Mouse (Mus musculus) left cerebral cortex, adult 18-20 months (tissue): ENCODE results near the gene Mxi1. TPM values are rescaled to one million over a fixed set of nuclear protein-coding genes. Genes with fewer than 3 reads are reported as not detected.

Source experiments
- DNase-seq, 2 experiments: peaks; one replicate each; pipeline ENCODE4 v3.0.0; 2021 to 2022; ENCODE audit warnings: low spot score in 2 of 2, mixed read lengths in 1 of 2
- total RNA-seq, 2 experiments: library from RNA; stranded (reverse); gene quantifications; 2 replicates each; pipeline ENCODE4 v1.2.3; 2021

Mxi1 gene
- total RNA-seq, 2 experiments from 2014 or later: 76.1 to 89.7 TPM

DNA sequence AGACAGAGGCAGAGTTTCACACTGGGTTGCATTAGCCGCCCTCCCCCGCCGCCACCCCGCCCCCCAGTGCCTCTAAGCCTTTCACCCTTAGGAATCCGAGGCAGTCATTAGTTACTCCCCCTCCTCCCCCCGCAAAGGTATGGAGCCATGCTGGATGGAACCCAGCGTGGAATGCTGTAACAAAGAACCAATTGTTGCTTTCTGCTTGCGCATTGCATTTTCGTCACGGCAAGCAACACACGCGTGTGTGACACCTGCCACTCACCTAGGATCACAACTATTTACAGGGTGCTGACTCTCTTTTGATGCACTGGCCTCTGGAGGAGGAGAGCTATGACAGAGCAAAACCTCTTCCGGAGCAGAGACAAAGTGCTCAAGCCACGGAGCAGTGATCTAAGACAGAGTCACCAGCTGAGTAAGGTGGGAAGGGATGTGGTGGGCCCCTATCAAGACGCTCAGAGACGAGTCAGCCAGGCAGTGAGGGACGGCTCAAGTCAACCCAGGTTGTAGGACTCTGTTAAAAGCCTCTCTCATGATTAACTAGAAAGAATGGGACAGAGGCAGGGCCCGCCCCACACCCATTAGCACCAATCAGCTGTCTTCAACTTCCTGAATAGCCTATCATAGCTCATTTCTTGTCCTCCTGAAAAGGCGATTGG lies 110.7 kb downstream of the Mxi1 start:
- DNase-seq: peak; percentile 22 to 52

DNA sequence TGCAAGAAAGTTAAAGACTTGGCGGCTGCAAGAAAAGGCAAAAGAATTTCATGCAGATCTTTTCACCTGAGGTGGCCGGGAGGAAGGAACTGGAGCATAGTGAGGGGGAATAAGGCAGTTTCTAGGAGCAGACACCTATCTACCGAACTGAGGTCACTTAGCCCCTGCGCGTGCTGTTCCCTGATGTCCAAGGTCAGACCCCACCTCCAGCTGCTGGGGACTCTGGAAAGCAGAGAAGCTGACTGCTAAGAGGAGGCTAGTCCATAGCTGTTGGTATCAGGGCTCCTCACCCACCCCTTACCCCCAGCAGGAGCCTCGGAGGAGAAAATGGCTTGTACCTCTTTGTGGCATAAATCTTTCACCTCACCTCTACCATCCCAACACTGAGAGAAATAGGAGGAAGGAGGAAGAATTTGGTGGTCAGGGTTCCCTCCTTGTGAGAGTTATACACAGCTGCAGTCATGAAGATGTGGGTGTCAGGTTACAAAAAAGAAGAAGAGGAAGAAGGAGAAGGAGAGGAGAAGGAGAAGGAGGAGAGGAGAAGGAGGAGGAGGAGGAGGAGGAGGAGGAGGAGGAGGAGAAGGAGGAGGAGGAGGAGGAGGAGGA lies 111.4 kb downstream of the Mxi1 start:
- no peak for DNase-seq

DNA sequence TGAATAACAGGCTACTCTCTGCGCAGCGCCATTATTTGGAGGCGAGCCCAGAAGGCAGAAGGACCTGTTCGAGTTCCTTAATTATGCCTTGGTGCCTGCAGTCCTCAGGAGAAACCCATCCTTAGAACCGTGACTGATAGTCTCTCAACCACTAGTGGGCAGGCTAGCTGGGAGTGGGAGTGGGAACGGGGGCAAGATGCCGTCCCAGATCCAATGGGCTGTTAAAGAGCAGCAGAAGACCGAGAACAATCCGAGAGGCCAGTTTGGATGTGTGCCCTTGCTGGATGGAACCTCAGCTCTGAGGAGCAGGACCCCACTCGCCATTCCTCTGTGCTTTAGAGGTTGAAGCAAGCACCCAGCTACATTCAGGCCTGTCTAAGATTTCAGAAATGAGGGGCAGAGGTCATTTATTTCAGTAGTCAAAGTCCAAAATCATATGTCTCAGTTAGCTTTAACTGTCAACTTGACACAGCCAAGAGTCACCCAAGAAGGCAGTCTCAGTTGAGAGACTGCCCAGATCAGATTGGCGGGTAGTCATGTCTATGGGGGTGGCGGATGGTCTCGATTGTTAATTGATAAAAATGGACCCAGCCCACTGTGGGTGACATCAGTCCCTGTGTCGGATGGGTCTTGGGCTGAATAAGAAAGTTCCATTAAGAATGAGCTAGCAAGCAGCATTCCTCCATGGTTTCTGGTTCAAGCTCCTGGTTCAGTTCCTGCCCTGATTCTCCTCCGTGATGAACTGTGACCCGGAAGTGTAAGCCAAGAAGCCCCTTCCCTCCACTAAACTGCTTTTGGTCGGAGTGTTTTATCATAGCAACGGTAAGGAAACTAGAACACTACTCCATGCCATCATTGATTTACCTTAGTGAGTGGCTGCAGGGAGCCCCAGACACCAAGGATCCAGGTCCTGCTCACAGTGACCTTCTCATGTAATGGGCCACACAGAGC lies 112.3 kb downstream of the Mxi1 start:
- no peak for DNase-seq

DNA sequence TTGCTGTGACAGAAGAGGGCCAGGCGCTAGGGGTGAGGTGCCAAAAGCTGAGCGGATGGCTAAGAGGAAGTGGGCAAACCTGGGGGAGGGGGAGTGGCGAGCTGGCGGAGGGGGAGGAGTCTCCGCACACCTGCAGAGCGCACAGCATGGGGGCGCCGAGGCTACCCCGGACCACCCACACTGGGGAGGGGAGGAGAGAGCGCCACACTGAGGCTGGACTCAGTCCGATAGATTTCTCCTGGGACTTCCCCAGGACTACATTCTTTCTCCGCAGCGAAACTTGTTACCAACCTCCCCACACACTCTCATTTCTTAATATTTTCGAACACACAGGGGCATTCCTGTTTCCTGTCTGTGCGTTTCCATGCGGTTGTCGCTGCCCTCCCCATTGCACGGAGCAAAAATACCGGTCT lies 113.0 kb downstream of the Mxi1 start:
- DNase-seq: no peak

DNA sequence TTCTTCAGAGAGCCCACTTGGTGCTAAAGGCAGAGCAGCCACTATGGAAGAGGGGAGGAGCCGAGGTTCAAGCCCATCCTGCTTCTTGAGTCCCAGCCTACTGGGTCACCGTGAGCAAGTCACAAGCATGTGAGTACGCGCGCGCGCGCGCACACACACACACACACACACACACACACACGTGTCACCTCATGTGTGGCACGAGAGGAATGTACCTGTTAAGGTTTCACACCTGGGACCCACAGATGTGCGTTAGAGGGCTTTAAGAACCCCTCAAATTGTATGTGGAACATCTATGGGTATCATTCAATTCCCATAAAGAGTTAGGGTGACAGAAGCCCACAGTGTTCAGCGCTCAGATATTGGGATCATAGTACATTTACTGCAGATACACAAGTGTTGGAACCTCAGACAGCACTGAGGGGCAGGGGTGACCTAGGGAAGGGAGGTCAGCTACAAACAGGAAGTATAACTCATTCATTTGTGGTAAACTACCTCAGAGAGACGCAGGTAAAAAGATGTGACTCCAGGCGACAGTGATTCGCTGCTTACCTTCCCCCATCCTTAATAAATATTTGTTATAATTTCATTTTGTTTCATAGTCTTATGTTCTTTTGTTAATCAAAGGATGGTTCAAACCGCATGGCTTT lies 113.6 kb downstream of the Mxi1 start:
- DNase-seq: no peak

DNA sequence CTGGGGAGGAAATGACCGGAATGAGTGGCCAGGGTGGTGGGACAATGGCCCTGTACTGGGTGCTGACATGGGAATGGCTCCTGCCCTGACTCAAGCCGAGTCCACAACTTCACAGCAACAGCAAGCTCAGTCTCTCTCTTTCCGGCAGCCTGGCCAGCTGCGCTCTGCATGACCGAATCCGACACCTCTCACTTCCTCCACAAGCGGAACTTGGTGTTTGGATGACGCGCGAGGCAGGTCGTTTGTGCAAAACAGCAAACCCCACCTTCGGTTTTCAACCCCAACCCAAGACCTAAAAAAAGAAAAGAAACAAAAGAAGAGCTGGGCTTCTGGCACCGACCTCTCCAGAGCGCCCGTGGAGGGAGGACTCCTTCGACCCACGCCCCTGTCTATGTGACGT lies 114.3 kb downstream of the Mxi1 start:
- no peak for DNase-seq

Other genes starting within 250 kb of the Mxi1 start
- 10 to 100 TPM; 82.9 to 85.7 TPM for gene Add3, start 170.1 kb upstream of the Mxi1 start, total RNA-seq
- not detected for gene Gm10197, start 61.2 kb downstream of the Mxi1 start, total RNA-seq
- gene Smndc1, start 80.1 kb downstream of the Mxi1 start, total RNA-seq: 10 to 100 TPM; 36.8 to 39.2 TPM
- 10 to 100 TPM; 20.1 to 22.5 TPM for gene Dusp5, start 218.6 kb downstream of the Mxi1 start, total RNA-seq